Mouse (Mus musculus): ENCODE data around the gene Oard1.

Gene Oard1

DNA sequence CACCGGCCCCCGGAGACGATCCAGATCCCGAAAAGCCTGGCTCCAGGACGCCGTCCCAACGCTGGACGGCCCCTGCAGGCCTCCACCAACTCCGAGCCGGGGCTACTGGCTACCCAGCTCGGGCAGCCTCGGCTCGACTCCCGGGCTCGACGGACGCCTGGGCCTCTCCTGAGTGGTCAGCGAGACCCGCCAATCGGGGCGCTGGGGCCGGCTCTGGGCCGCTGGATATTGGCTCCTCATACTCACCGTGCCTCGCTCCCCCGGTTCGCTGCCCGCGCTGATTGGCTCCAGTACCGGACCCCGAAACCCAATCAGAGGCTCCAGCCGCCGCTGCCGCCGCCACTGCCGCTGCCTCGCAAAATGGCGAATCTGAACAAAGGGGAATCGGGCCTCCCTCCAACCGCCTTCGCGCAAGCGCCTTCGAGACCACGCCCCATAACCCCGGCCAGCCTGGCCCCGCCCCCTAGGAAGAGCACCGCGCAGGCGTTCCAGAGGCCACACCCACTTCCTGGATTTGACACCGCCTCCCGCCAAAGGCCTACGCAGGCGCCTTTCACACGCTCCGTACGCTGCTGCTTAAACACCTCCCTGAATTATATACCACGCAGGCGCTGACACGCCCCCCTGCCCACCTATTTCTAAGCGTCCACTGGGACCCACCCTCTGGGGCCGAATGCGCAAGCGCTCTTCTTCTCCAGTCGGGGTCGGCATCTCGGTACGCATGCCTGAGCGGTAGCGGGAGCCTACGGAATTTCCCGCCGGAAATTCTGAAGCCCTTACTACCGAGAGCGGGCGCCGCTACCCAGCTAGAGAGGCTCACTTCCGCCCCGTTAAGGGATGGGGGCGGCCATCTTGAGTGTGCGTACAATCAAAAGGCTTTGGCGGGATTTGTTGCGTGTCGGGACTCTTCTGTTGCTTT is at the start of gene Oard1, which contains the start of gene Nfya:
Gene Oard1, plus strand, starts transcription at position 635 of the 919 bp plus-strand sequence.
Gene Nfya, minus strand, starts transcription at position 527 of the 919 bp plus-strand sequence.
- DNase-seq (ENCODE audit: low read depth, low spot score), result peak; percentile 99

DNA sequence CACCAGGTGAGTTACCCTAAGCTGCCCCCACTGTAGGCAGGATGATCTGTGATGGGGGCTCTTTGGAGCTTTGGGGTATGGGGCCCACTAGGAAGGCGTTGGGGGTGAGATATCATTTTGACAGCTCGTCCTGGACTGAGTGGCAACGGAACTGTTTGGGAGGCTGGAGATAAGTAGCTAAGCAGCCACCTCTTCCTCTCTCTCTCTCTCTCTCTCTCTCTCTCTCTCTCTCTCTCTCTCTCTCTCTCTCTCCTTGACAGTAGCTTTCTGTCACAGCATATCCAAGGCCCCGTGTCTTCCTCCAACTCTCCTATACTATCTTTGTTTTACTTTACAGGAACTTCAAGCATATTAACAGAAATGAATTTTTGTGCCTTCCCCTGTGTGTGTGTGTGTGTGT is 49.4 kb upstream of the Oard1 start:
- DNase-seq (ENCODE audit: low read depth, low spot score), result no peak

DNA sequence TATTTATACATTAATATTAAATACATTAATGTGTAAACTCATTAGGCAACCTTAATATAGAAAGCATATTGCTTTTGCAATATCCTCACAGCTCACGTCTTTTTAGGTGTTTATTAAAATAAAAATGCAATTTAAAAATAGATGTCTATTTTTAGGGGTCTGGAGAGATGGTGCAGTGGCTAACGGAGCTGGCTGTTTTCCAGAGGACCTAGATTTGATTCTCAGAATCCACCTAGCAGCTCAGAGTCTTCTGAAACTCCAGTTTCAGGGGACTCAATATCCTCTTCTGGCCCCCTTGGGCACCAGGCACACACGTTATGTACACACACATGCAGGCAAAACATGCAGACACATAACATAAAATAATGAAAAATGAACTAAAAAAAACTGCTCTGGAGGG is 47.5 kb upstream of the Oard1 start:
- DNase-seq (ENCODE audit: low read depth, low spot score), result no peak

DNA sequence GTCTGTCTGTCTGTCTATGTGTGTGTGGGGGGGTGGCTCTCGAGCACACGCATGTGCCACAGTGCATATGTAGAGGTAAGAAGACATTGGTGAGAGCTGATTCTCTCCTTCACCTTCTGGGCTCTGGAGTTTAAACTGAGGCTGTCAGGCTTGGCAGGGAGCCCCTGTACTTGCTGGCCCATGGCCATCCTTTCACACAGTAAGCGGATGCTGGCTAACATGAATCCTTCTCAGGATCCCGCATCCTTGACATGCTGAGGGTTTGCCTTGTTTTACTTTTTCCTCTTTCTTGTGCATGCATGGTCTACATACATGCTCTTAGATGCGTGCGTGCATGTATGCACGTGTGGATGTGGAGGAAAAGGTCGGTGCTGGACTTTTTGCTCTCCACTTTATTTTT is 46.8 kb upstream of the Oard1 start:
- no peak for DNase-seq (ENCODE audit: low read depth, low spot score)

DNA sequence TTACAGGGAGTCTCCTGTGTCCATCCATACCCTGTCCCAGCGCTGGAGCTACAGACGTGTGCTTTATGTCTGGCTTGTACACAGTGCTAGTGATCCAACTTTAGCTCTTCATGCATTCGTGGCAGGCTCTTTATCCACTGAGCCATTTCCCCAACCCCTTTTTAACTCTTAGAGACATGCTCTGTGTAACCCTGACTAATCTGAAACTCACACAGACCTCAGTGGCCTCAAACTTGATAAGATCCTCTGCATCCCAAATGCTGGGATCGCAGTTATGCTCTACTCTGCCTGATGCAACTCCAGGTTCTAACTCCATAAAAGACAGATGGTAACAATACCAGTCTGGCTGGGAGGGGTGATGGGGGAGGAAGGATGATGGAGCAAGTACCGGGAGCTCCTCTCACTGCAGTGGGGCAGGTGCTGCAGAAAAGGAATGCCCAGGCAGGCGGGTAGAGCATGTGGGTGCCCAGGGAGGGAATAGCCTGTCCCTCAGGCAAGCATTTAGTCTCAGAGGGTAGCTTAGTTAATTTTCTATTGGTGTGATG is 46.3 kb upstream of the Oard1 start:
- no peak for DNase-seq (ENCODE audit: low read depth, low spot score)

DNA sequence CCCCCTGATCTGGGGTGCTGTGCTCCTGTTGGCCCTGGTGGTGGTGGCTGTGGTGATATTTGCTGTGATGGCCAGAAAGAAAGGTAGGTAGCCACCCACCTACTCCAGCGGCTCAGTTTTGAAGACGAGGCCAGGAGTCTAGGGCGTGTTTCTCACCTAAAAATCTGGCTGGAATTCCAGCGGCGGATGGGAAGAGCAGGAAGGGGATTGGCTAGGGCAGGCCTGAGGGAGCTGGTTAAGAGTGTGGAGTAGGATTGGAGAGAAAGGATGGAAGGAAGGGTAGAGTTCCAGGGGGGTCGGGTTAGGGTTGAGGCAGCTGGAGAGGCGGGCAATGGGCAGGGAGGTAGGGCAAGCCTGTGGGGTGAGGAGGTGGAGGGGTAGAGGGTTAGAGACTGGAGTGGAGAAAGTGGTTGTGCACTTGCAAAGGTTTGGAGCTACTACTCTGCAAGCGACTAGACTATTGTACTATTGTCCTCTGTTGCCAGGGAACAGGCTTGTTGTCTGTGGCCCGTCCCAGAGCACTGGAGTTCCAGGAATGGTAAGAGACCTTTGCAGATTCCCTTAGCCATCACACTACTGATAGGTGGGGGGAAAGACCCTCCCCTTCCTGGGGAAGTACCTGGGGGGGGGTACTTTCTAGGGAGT is 44.2 kb upstream of the Oard1 start:
- no peak for DNase-seq (ENCODE audit: low read depth, low spot score)

DNA sequence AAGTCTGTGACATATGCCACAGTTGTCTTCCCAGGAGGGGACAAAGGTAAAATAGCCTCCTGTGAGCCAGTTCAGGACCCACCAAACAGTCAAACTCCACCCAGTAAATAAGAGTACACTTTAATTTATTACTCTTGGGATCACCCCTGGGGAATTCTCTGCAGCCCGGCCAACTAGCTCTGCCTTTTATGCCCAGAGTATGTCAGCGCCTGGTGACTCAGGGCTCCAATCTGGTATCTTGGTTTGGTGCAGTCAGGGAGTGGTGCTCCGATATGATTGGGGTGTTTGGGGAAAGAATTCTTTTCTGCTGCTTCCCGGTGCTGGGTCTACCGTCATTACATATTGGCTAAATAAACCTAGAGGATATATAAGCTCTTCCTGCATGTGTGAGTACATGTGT is 43.0 kb upstream of the Oard1 start:
- no peak for DNase-seq (ENCODE audit: low read depth, low spot score)

DNA sequence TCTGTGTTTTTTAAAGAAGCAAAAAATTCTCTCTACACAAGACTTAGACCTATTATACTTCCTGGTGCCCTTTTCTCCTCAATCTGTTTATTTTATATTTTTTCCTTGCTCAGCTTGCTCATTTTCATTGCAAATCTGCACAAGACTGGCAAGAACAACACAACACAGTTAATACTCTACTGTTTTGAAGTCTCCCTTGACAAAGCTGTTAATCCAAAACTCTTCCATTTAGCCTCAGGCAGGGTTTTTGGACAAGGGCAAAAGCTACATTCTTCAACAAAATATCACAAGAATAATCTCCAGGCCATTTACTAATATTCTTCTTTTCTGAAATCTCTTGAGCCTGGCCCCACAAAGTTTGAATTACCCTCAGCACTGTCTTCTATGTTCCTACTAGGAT is 38.2 kb upstream of the Oard1 start:
- no peak for DNase-seq (ENCODE audit: low read depth, low spot score)

DNA sequence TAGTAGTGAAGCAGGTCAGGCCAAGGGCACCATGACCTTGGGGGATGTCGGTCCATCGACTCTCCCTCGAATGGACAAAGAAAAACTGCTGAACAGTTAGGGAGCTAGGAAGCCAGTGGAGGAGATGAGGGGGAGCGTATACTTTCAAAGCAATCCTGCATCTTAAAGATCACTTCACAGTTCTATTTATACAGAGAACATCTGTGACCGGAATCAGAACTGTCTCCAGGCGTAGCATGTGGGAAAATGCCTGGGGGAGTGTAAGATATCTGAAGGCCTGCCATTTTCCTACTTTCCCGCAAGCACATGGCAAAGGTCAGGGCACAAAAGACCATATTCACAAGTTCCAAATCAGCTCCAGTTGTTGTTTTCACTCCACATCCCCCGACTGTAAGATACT is 36.8 kb upstream of the Oard1 start:
- no peak for DNase-seq (ENCODE audit: low read depth, low spot score)

DNA sequence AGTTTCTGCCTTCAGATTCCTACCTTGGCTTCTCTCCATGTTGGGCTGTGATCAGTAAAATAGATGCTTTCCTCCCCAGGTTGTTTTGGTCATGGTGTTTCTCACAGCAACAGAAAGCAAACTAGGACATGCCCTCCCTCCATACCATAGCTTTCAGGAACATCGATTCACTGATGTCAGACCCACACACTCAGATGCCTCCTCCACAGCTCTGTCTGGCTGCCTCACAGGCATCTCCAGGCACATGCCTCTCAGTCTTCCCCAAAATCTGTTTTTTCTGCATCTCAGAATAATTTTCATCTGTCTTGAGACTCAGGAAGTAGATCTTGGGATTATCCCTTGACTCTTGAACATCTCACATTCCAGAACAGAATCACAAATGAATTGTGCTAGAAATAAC is 33.7 kb upstream of the Oard1 start:
- DNase-seq (ENCODE audit: low read depth, low spot score), result no peak

DNA sequence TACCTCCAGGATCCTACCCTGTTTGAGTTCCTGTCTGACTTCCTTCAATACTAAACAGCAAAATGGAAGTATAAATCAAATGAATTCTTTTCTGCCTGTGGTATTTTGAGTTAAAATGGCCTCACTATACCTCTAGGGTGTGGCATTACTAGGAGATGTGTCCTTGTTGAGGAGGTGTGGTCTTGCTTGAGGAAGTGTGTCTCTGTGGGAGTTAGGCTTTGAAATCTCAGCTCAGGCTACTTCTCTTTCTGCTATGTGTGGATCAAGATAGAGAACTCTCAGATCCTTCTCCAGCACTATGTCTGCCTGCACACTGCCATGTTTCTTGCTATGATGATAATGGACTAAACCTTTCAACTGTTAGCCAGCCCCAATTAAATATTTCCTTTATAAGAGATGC is 30.8 kb upstream of the Oard1 start:
- DNase-seq (ENCODE audit: low read depth, low spot score), result no peak

DNA sequence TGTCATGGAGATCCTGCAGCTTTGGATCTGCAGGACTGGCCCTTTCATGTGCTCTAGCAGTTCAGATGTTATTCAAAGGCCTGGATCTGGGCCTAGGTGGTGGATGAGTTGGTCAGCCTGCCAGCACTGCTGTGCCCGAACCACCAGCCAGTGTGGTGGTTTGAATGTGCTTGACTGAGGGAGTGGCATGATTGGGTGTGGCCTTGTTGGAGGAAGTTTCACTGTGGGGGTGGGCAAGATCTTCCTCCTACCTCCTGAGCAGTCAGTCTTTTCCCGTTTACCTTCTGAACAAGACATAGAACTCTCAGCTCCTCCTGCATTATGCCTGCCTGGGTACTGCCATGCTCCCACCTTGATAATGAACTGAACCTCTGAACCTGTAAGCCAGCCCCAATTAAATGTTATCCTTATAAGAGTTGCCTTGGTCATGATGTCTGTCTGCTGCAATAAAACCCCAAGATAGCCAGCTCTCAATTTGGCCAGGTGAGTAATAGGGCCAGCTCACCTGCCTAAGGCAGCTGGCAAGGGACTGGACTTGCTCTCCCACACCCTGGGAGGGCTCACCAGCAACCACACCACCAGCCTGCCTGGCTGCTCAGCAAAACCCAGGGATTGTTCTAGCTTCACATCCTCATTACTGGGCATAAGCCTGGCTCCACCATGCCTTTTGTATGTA is 23.9 kb upstream of the Oard1 start:
- DNase-seq (ENCODE audit: low read depth, low spot score), result no peak

DNA sequence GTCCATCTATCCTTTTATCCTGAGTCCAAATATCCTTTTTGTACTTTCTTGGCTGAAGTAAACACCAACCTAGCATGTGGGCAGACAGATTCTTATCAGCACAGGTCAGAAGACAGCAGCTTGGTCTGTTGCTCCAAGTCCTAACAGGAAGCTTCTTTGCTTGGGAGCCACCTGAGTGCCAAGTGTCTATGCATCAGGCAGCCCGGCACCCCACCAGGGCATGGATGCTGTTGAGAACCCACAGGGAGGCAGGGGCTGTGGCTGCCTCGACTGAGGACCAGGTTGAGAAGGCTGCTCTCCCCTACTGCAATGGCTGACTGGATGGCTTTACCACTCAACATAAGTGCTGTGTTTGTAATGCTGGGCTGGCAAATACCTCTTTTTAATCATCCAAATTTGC is 21.1 kb upstream of the Oard1 start:
- no peak for DNase-seq (ENCODE audit: low read depth, low spot score)

DNA sequence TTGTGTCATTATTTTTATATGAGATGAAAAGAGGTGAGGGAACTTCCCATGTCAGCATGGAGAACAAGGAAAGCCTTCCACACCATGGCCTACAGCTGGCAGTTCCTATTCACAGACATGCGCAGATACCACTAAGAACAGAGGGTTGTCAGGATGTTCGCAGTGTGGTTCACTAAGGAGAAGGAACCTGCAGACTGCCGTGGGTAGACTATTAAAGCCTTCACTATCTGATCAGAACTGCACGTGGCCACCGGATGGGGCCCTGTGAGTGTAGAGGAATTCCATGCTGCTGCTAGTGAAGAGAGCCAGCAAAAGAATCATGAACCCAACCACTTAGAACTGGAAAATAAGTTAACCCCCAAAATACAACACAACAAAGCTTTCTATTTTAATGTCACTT is 20.4 kb upstream of the Oard1 start:
- DNase-seq (ENCODE audit: low read depth, low spot score), result no peak

DNA sequence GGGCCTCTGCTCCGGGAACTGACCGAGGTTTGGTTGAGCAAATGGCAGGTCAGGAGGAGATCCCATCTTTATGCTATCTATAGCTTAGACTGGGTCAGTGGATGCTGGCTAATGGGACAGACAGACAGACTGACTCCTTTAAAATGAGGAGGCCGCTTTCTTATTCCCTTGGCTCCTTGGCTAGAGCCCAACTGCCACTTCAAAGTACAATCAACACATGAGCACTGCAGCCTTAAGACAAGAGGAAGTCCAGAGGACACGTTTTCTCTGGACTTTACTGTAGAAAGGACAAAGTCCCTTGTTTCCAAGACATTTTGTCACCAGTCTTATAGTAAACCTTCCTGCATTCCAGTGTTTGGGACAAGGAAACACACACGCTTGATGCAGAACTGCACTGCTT is 18.4 kb upstream of the Oard1 start:
- DNase-seq (ENCODE audit: low read depth, low spot score), result no peak

DNA sequence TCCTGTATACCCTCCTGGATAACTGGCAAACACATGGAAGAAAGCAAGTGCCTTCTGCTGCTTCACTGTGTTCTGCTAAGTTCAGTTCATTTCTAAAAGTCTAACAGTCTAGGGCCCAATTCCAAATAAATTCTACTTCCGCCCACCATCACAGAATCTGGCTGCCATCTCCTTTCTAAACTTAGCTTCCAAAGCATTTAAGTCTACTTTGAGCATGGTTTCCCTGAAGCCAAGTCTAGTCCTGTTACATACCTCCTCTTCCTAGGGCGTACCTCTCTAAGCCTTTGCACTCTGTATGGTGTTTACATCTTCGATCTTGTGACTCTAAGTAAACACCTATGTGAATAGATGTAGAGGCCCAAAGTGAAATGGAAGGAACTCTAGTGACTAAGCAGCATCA is 17.2 kb upstream of the Oard1 start:
- DNase-seq (ENCODE audit: low read depth, low spot score), result no peak

DNA sequence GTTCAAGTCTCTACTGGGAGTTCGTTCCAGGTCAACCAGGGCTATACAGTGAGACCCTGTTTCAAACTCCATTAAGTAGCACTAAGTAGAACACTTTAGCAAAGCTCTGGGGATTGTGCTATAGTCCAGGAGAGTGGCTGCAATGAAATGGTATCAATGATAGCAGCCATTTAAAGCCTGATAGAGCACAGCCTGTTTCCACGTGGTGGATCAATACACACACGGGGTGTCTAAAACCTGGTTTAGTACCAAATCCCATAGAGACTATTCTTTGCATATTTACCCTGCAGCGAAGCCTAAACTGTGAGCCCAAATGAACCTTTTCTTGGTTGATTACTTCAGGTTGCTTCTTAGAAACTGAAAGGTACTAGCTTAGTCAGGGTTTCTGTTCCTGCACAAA is 8.1 kb upstream of the Oard1 start:
- DNase-seq (ENCODE audit: low read depth, low spot score), result no peak

DNA sequence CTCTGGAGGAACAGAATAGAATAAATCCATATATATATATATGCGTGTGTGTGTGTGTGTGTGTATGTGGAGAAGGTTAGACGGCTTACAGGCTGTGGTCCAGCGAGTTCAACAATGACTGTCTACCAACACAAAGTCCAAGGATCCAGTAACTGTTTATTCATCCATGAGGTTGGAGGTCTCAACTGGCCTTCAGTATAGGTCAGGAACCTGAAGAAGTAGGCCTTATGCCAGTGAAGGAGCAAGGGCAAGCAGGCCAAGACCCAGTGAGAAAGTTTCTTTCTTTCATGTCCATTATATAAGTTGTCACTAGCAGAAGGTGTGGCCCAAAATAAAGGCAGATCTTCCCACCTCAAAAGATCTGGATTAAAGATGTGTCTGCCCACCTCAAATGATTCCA is 7.1 kb upstream of the Oard1 start:
- no peak for DNase-seq (ENCODE audit: low read depth, low spot score)

DNA sequence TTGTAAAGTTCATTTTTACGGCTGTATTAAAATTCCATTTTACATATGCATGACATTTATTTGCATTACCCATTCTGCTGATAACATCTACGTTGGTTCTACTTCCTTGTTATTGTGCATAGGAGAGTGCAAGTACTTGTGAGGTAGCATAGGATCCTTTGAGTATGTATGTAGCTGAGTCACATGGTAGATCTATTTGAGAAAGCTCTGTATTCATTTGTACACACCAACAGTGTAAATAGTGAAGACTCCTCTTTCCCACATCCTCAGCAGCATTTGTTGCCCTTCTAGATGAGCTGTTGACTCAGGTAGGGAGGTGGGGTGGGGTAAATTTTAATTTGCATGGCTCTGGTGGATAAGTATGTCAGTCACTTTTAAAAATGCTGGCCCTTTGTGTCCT is 6.0 kb upstream of the Oard1 start:
- DNase-seq (ENCODE audit: low read depth, low spot score), result no peak

DNA sequence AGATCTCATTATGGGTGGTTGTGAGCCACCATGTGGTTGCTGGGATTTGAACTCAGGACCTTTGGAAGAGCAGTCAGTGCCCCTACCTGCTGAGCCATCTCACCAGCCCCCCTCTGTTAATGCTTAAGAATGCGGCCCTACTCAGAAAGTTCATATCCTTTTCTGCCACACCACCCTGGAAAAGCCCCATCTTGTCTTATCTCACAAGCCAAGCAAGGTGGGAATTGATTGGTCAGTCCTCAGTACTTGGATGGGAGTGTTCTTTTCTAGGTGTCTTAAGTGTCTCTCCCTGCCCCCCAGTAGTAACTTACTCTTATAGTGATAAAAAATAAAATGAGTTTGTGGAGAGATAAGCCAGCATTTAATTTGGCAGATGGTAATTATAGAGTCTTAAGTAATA is 5.1 kb upstream of the Oard1 start:
- no peak for DNase-seq (ENCODE audit: low read depth, low spot score)

DNA sequence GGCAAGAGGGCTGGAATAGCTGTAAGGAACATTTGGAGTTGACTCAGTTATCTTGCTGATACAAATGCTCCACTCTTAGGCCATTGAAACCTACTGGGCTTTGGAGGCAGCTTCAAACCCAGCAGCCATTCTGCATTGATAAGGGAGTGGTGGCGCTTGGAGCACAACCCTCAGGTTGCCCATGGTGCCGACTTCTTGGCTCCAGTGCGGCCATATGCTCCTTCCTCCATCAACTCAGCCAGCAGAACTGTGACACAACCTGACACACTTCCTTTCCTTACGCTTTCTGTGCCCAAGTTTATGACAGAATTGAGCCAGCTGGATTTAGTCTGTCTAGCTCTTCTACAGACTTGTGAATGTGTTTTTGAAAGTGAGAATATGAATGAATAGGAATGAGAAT is 2.7 kb upstream of the Oard1 start:
- peak; percentile 41 for DNase-seq (ENCODE audit: low read depth, low spot score)

DNA sequence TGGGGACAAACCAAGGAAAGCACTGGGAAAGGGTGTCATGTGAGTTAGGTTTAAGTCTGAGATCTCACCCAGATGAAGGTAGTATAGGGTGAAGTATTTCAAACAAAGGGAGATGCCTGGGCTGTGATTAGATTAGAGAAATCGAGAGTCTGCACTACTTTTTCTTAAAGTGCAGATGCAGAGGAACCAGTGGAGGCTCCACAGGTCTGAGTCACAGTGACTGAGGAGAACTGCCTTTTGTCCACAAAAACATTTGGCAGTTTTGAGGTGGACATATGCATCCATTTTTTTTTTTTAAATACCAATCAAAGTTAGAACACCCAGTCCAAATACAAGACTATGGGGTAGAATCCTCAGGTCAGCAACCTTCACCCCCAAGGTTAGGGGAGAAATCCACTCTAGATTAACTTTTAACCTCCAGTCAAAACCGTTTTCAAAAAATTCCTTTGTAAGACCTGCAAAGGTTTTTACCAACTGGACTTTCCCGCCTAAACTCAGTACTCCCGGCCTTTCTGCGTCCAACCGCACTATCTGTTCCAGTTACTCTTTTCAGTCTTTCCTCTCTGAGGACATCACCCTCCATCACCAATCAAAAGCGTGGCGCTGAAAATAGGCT is 1.8 kb upstream of the Oard1 start:
- no peak for DNase-seq (ENCODE audit: low read depth, low spot score)
